Mouse (Mus musculus): Measurements from ENCODE around the gene Fam196b.

DNA sequence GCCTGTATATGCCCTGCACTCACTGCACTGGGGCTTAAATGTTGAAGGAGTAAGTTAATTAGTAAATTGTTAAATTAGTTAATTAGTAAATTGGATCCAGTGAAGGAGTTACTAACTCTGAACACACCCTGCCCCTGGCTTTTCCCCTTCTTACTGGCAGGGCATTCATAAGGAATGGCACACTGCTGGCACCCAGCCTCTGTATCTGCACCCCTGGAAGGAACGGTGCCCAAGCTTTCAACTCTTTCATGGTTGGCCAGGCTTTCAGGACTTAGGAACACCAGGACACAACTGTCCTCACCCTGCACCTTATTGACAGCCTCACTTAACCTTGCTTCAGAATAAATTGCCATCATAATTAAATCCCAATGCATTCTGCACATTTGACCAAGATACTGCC, 109.9 kb downstream of the Fam196b start:
- TF ChIP-seq CTCF (IDR thresholded peaks at IDR 0.05; ENCODE audit: low read depth) (no peak), EP300 (optimal IDR thresholded peaks at IDR 0.05) (no peak)
